Mouse (Mus musculus): ENCODE data around the gene Mmrn1. TPM values are rescaled to one million over a fixed set of nuclear protein-coding genes. Genes with fewer than 3 reads are reported as not detected.
A peak's percentile ranks its signal among the peaks of the same experiment; 100 is the strongest.

Gene Mmrn1
- total RNA-seq, 2 experiments from 2014 or later, result 0.29 to 1.9 TPM

GRCm38 (mm10) chr6:60992366-60992765 is 67.6 kb downstream of the Mmrn1 start:
- no peak for ATAC-seq (replicated peaks; ENCODE audit: poor library complexity)

GRCm38 (mm10) chr6:60993386-60994108 is 68.8 kb downstream of the Mmrn1 start:
- no peak for ATAC-seq (replicated peaks; ENCODE audit: poor library complexity)

GRCm38 (mm10) chr6:60994114-60994513 is 69.3 kb downstream of the Mmrn1 start:
- ATAC-seq (replicated peaks; ENCODE audit: poor library complexity), result no peak

- ATAC-seq (replicated peaks; ENCODE audit: poor library complexity), result no peak
Measured at GRCm38 (mm10) chr6:60994521-60994920, 69.7 kb downstream of the Mmrn1 start.

- ATAC-seq (replicated peaks; ENCODE audit: poor library complexity), result no peak
Measured at GRCm38 (mm10) chr6:60995596-60995995, 70.8 kb downstream of the Mmrn1 start.

GRCm38 (mm10) chr6:60996328-60996727 is 71.6 kb downstream of the Mmrn1 start:
- no peak for ATAC-seq (replicated peaks; ENCODE audit: poor library complexity)

- peak; percentile 96 for ATAC-seq (replicated peaks; ENCODE audit: poor library complexity)
Measured at GRCm38 (mm10) chr6:61001003-61001790, 76.4 kb downstream of the Mmrn1 start.

GRCm38 (mm10) chr6:61003916-61004765 is 79.4 kb downstream of the Mmrn1 start:
- no peak for ATAC-seq (replicated peaks; ENCODE audit: poor library complexity)

GRCm38 (mm10) chr6:61013780-61014179 is 89.0 kb downstream of the Mmrn1 start:
- ATAC-seq (replicated peaks; ENCODE audit: poor library complexity), result no peak

GRCm38 (mm10) chr6:61019689-61020088 is 94.9 kb downstream of the Mmrn1 start:
- no peak for ATAC-seq (replicated peaks; ENCODE audit: poor library complexity)

- no peak for ATAC-seq (replicated peaks; ENCODE audit: poor library complexity)
Measured at GRCm38 (mm10) chr6:61020995-61021394, 96.2 kb downstream of the Mmrn1 start.

GRCm38 (mm10) chr6:61033251-61033650 is 108.5 kb downstream of the Mmrn1 start:
- ATAC-seq (replicated peaks; ENCODE audit: poor library complexity), result no peak

Other genes with a start within 250 kb of the Mmrn1 start
- 1.4 and 4.4 TPM in 2 replicates for gene Snca, start 95.1 kb upstream of the Mmrn1 start, total RNA-seq (2015)
- 2.0 and 3.1 TPM in 2 replicates for gene Snca, start 95.1 kb upstream of the Mmrn1 start, total RNA-seq (2017)

Measured in megakaryocyte progenitor cell, adult 5-6 weeks (primary cell).